Mouse (Mus musculus) ZHBTc4 (cell line): Measurements from ENCODE around the gene Acoxl.
A peak's percentile ranks its signal among the peaks of the same experiment; 100 is the strongest.

Source experiments
- DNase-seq: peaks from one replicate; pipeline ENCODE4 v3.0.0-alpha.2; 2011; ENCODE audit warnings: low read depth, low spot score

Gene Acoxl

GRCm38 (mm10) chr2:128032111-128032510 lies 193.4 kb downstream of the Acoxl start:
- DNase-seq: peak; percentile 25

- DNase-seq: no peak
Observed at GRCm38 (mm10) chr2:128033503-128033902, 194.8 kb downstream of the Acoxl start.

GRCm38 (mm10) chr2:128034066-128034665 lies 195.5 kb downstream of the Acoxl start:
- no peak for DNase-seq

- no peak for DNase-seq
Observed at GRCm38 (mm10) chr2:128038259-128038890, 199.7 kb downstream of the Acoxl start.

DNA sequence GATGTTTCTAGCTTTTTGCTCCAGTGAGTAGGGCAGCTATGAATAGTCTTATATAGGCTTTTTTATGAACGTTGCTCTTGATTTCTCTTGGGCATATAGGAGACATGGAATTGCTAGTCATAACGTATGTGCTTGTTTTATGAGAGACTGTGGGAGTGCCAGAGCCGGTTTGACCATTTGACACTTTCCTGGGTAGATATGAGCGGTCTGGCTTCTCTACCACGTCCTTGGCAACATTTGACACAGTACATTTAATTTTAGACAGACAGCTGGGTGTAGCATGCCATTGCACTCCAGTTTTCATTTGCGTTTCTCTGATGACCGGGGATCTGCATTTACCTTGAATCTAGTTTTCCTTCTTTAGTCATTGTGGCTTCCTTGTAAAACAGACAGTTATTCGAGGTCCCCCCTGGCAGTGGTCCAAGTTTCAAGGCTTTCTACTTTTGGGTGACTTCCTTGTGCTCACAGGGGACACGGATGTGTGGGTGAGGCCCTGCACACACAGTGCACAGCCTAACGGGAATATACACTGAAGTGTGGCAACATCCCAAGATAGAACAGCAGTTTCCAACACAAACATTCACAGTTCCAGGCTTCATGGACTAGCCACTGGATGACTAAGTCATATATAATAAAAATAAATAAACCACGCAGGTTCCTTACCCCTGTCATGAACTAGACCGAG lies 202.5 kb downstream of the Acoxl start:
- no peak for DNase-seq

- DNase-seq: no peak
Observed at GRCm38 (mm10) chr2:128046454-128046853, 207.8 kb downstream of the Acoxl start.

DNA sequence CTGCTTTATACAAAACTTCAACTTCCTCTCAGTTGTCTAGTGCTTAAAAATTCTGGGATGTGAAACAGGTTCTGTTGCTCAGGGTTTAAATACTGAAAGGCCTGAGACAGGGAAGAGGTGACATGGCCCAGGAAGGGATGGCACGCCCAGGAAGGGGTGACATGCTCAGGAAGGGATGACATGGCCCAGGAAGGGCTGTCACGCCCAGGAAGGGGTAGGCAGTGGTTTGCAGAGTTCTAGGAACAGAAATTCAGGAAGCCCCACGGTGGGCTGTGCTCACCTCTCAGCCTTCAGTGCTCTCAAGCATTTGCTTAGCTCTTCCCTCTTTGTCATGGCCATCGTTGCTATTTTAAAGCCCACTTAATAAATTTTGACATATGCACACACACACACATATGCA lies 216.2 kb downstream of the Acoxl start:
- DNase-seq: no peak

GRCm38 (mm10) chr2:128057872-128058271 lies 219.2 kb downstream of the Acoxl start:
- no peak for DNase-seq

DNA sequence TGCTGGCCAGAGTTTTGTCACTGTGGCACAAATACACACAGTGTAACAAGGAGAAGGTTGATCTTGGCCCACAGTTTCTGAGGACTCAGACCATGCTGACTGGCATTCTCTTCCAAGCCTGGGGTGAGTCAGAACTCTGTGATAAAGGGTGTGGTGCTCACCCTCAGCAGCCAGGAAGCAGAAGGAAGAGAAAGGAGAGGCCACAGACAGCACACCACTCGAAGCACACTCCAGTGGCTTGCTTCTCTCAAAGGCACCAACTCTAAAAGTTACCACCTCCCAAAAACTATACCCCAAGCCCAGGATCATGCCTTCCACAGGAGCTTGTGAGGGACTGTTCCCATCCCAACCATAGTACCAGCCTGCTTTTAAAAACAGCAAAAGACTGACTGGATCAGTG lies 220.0 kb downstream of the Acoxl start:
- DNase-seq: no peak

DNA sequence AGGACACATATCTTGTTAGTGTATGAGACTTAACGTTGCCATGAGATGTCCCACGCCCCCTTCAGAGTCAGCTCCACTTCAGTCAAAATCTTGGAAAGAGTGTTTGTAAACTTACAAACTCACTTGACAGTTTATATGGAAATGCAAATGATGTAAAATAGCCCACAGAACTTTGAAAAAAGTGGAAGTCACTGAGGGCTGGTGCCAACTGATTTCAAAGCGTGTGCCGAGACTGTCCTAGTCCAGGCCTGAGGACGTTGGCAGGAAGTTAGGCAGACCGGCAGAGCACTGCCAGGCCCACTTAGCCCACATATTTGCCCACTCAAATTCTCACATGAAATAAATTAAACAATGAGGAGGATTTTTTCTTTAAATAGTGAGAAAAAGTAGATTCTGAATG lies 221.5 kb downstream of the Acoxl start:
- DNase-seq: no peak

DNA sequence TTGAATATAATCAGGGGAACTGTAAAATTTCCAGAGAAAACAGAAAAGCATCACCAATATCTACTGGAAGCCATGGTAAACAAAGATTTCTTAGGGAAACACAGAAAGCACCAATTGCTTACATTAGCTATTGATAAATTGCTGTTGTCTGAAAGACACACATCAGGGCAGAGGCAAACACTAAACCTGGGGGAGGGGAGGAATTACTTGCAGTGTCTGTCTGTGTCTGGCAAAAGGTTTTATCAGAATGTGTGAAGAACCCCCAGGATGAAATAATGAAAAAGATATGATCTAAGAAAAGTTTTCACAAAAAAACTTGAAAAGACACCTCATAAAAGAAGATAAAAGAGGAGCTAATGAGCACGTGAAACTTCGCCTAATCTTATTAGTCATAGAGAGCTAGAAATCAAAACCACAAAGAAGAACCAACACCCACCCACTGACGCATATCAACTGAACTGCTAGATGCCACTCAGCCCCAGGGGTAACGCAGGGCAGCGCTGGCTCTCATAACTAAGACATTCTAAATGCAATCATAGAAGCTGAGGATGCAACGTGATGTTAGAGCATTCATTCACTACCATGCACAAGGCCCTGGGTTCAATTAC lies 222.1 kb downstream of the Acoxl start:
- no peak for DNase-seq

GRCm38 (mm10) chr2:128061491-128061890 lies 222.8 kb downstream of the Acoxl start:
- no peak for DNase-seq

GRCm38 (mm10) chr2:128062756-128063155 lies 224.1 kb downstream of the Acoxl start:
- DNase-seq: no peak

DNA sequence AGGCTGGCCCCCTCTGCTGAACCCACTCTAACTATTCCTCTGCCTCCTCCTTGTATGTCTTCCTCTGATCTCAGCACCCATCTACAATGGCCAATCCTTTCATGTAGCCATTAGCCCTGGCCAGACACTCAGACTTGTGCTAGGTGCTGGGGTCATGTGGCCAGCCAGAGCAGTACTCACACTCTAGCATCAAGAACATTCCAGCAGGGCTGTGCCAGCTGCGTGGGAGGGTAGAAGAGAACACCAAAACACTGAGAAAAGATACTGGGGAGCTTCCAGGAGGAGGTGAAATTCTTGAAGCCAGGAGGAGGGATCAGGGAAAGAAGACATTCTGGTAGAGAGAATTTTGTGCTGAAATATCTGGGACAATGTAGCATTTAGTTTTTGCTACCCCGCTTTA lies 226.3 kb downstream of the Acoxl start:
- no peak for DNase-seq

DNA sequence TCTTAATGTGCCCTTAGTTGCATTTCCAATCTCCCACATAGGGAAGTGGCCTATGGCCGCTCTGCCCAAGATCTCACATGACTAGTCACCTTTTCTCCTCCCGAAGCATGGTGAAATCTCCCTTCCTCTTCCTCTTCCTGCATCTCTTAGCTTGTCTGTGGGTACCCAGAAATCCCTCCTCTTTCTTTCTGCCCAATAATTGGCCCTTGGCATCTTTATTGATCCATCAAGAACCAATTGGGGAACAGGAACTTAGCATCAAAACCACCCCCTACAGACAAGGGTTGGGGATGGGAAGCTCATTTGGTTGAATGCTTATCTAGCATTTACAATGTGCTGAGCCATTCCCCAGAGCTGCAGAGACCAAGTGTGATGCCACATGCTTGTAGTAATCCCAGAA lies 226.9 kb downstream of the Acoxl start:
- DNase-seq: no peak

GRCm38 (mm10) chr2:128067162-128067561 lies 228.5 kb downstream of the Acoxl start:
- no peak for DNase-seq

GRCm38 (mm10) chr2:128067596-128067995 lies 228.9 kb downstream of the Acoxl start:
- no peak for DNase-seq

GRCm38 (mm10) chr2:128068176-128068575 lies 229.5 kb downstream of the Acoxl start:
- DNase-seq: no peak

DNA sequence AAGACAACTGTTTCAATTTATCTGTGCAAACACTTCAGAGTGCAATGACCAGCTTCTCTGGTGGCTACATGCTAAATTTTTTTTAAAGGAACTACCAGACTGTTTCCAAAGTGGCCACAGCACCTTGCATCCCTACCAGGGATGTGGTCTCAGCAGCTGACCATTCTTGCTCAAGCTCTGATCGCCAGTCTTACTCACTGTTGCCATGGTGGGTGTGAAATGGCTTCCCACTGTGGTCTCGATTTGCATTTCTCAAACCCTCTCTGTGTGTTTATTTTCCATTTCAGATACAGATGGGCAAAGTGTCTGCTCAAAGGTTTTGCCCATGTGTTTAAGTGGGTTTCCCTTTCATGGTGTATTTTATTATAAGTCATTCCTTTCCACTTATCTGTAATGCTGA lies 230.3 kb downstream of the Acoxl start:
- DNase-seq: no peak

DNA sequence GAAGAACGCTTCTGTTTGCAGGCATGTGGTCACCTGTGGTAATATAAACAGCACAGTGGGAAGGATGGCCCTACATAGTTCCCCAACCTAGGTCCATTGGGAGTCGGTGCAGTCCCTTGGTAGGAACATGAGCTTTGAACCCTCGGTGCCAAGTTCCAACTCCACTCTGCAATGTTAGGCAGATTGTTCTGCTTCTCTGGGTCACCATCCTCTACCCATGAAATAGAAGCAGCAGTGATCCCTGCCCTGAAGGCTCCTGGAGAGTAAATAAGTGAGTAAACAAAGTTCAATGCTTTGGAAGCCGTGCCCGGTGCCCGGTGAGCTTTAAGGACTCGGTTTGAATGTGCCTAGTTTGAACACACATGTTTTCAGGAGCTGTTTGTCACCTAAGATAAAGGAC lies 233.1 kb downstream of the Acoxl start:
- no peak for DNase-seq

- no peak for DNase-seq
Observed at GRCm38 (mm10) chr2:128072944-128073343, 234.3 kb downstream of the Acoxl start.

DNA sequence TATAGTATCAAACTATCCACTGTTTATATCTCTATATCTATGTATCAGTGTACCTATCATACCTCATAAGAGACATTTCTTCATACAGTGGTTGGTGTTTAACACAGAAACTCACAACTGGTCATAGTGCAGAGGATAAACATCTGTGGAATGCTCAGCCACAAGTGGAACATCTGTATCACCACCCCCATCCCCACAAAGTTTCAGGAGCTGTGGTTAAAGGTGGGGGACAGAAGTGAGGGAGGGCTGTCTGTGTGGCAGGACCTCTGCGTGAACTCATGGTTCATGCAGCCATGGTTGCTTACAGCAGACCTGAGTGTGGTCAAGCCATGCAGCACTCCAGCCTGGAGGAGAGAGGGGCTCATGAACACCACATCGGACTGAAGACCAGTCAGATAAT lies 234.9 kb downstream of the Acoxl start:
- no peak for DNase-seq

DNA sequence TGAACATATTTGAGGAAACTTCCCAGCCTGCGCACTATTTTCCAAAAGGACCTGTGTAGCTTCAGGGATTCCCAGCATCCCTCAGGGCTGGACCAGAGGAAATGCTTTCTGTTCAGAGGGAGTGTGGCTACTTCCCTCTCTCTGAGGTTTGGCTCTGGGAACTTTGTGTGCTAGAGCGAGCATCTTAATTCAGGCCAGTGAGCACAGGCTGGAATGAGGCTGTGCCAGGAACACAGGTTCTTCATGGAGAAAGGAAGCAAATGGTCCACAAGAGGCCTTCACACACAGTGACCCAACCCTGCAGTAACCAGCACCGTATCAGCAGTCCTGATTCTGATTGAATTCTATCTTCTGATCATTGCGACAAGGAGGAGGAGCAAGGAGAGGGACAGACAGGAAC lies 238.3 kb downstream of the Acoxl start:
- no peak for DNase-seq
